Mouse (Mus musculus) right cerebral cortex, postnatal 10 days (tissue): ENCODE results near the gene Ifna16.

Experiments
- DNase-seq, 2 experiments: peaks; one replicate each; pipeline ENCODE4 v3.0.0; 2021; ENCODE audit warnings: low spot score in 2 of 2

Ifna16 gene

DNA sequence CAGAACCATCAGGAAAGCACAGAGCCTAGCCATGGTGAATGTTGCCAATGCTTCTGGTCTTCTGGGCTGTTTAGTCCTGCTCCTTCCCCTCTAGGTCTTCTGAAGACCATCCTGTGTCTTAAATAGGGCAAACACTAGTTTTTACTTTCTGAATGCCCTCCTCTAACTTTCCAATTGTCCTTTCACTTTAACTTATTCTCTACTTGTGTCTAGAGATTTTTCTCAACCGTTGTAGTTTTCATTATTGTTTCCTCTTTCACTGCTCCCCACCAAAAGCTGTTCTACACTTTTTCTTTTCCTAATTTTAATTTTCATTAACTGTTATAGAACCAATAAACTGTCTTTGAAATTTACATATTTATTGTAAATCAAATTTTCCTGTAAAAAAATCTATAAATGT lies at the start of gene Ifna16:
Gene Ifna16 (minus strand): TSS at position 101 of the 400 bp plus-strand sequence.
- no peak for DNase-seq

DNA sequence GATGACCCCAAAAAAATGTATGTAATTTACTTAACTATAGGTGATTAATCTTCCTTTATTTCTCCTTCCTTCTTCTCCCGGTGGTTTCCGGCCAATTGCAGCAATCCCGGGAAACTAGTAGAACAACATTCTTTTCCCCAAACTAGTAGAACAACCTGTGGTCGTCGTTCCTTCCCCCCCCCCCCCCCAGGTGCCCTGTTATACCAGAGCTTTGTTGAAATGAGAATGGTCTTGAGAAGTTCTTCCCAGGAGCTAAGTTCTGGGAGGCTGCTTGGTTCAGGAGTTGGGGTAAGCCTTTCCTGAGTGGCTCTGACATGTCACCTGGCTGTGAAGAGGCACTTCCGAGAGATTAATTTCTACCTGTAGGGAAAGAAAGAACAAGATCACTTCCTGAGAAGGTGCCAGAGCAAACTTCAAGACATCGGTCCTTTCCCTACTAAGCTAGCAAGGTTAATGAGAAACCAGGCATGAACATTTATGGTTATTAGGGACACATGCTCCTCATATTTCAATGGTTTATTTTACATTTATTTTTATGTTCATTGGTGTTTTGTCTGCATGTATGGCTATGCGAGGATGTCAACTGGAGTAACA lies 46.9 kb upstream of the Ifna16 start:
- no peak for DNase-seq

DNA sequence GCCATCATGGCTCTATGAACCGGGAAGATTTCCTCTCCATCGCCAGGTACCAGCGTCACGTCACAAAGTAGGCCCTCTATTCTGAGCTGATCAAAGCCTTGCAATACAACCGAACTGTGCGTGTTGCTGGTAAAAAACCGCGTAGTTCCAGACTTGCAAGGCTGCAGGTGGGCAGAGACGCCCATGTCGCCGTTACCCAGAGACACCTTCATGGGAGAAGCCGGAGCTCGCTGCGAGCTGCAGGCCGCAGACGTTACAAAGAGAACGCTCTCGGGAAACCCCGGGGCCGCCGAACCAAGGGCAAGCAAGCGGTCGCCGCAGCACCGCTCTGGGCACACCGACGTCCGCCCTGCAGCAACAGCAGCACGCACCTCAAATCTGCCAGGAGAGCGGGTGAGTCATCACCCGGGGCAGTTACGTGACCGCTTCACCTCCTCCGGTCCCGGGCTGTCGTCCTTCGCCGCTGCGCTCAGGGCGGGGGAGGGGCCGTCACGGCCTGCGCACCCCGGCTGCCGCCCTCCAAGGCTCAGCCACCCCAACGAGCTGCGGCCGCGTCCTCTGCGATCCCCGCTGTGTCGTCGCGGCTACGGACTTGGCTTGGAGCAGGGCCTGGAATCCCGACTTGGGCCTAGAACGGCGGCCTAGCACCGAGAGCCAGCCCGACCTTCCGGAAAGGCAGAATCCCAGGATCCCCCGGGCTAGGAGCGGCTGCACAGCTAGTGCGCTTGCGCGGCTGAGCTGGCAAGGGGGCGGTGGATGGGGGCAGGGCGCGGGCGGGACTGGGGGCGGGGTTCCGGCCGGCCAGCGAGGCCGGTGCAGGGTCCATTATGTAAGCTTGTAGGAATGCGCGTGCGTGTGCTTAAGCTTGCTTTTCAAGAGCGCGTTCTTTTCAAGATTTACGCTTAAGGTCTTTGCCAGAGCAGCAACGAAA lies 45.3 kb upstream of the Ifna16 start, which contains the start of the genes Gm26566 and Klhl9:
Gene Gm26566 (plus strand): TSS at position 15 of the 931 bp plus-strand sequence.
Gene Klhl9 (minus strand): TSS at position 675 of the 931 bp plus-strand sequence.
- DNase-seq, result peak; percentile 93 to 95

DNA sequence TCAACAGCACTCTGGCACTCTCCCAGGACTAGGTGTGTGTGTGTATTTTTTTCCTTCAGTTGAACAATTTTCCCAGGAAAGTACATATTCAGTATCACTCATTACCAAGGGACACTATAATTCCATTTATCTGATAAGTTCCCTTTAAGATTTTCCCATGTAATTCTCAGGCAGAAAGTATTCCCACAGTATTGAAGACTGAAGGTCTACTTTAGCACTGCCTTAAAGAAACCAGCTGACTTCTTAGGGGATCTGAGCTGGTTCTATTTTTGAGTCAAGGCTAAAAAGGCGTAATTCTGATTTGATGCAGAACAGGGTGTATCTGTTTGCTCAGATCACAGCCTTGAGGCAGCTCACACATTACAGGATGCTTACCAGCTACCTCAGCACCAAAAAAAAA lies 42.0 kb upstream of the Ifna16 start:
- no peak for DNase-seq

DNA sequence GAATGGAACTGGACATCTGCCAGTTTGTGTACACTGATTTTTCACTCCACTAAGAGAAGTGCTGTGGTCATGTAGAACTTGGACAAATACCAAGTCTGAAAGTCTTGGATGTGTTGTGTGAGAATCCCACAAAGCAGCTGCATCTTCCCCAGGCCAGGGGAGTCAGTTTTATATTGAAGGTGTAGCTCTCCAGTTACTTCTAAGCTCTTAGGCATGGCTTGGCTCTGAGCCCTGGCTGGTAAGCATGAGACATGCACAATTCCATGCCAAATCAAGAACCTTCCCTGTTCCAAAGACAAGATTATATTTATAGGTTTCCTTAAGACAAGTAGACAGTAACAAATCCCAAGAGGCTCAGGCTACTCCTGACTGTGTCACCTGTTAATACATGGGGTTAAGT lies 38.3 kb upstream of the Ifna16 start:
- DNase-seq, result no peak

DNA sequence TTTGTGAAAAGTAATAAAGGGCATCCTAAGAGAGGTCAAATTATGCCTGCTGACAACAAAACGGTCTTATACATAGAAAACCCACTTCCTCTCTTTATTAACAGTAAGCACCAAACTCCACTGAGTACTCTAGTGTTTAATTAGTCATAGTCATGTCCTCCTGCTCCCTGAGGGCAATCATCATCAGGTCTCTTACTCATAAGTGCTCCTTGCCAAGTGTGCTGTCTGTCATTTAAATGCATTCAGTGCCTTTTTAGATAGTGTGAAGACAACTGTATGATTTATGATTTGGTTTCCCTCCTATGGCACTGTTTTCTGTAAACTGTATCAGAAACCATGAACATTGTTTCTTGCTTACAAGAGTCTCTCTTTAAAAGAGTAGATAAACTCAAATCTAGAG lies 37.6 kb upstream of the Ifna16 start:
- DNase-seq, result no peak

DNA sequence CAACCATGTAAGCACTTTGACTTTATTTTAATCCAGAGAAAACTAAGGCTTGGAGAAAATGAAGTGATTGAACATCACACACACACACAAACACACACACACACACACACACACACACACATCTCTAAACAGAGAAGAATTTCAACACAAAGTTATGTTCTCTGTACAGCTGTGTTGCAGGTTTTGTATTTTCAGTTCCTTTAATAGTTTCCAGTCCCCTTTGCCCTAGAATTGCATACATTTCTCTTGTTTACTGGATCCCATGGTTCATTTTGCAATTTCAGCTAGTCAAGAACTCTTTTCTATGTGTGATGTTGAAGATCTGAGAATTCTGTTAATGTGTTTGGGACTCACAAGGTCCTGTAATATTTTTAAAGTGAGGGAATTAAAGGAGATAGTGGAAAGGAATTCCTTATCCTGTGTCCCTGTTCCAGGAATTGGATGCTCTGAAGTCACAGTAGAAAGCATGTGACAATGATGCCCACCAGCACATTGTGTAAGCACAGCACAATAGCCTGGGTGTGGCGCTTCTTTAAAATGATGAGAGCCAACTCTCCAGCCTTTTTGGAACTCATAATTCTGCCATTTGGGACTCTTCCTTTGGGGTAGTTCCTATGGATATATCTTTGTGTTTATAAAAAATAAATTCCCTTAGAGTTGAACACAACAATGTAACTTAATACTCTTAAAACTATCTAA lies 30.6 kb upstream of the Ifna16 start:
- no peak for DNase-seq

DNA sequence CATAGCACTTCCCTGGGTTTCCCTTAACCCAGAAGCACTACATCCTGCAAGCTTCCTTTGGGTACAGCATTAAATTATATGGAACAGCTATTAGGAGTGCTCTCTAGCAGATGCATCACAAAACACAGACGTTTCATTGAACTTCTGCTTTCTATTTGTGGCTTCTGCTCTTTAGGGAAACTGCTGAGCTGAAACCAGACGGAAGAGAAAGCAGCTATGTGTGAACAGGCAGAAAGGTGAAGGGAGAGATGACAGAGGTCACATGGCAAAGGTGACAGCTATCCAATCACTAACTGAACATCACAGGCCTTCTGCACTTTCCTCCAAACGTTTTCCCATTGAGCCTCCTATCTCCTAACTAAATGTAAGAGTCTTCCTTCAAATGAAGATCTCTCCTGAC lies 29.2 kb upstream of the Ifna16 start:
- DNase-seq, result no peak

DNA sequence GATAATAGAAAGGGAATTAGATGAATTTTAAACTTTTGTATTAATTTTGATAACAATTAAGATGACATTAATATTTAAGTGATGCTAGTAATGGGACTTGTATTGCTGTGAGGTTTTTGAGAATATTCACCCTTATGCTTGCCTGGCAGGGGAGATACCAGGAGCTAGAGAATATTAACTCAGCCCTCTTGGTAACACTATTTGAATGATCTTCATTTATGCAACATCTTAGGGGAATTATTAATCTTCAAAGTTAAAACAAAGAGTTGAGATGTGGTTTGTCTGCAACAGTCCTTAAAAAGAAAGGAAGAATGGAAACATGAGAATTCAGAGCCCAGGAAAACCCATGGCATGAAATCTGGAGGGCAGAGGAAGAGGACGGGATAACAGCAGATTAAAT lies 22.6 kb upstream of the Ifna16 start:
- no peak for DNase-seq

DNA sequence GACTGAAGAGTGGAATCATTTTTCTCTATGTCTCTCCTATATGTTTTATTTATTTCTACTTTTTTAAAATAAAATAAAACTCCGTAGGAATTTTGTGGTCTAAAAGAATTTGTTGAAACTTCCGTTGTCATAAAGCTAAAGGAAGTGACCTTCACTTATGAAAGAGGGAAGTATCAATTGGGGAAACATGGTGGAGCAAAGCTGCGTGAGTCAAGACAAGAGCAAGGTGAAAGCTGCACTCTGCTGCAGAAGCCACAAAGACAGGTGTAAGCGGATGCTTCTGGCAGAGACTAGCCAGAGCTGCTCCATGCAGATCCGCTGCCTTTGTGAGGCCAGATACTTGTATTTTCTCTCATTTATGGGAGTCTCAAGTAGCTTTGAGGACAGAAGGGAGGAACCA lies 22.1 kb upstream of the Ifna16 start:
- no peak for DNase-seq

DNA sequence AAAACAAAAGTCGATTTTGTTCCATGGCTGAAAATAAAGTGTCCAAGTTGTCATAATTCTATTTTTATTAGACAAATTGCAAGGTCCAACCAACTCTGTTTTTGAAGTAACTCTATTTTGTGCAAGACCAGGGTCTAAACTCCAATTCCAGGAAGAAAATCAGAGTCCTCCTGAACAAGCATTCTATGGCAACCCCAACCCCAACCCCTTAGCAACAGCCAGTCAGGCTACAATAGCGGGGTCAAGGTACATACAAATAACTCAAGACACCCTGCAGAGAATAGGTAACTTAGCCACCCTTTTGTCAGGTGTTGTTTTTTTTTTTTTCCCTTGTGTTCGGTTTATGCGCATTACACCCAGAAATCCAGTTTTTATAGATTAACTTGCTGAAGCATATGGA lies 21.0 kb upstream of the Ifna16 start:
- no peak for DNase-seq

DNA sequence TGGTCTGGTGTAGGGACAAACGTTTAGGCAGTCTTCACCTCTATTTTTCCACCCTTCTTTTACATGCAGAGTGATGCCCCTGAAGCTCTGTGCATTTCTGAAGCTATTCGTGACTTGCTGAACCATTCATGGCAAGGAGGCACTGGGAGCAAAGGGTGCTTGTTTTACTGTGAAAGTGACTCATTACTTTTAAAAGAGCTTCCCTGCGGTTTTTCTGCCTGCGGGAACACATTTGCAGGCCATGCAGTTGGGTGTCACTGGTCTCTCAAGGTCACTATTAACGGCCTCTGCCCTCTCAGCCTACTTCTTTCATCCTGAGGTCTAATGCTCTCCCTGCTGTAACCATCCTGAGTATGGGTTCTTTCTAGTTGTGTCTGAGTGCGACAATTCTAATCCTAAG lies 20.4 kb upstream of the Ifna16 start:
- DNase-seq, result no peak

DNA sequence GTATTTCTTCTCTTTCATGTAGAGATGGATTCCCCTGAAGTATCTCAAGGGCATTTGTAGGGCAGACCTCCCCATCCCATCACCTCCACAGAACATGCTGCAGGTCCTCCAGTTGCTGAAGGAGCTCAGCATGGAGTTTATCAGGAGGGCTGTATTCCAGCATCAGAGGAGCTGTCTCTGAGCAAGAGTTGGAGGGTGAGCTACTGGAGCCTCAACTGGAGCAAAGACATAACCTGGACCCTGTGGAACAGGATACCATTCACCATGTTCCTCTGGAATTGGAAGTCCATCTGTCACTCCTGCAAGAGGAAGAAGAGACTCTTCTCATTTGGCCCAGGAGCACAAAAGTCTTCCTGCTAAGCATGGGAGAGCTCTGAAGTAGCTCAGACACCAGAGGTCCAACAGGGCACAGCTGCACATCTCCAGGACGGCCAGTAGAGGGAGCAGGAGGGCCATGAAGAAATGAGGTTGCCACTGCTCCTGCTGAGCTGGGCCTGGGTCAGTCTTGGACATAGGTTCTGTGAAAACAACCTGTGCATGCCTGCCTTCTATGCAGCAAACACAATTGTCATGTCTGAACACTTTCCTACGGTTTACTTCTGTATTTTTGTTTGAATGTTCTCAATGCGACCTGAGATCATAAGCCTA lies 19.6 kb upstream of the Ifna16 start:
- DNase-seq, result peak; percentile 70 to 78

DNA sequence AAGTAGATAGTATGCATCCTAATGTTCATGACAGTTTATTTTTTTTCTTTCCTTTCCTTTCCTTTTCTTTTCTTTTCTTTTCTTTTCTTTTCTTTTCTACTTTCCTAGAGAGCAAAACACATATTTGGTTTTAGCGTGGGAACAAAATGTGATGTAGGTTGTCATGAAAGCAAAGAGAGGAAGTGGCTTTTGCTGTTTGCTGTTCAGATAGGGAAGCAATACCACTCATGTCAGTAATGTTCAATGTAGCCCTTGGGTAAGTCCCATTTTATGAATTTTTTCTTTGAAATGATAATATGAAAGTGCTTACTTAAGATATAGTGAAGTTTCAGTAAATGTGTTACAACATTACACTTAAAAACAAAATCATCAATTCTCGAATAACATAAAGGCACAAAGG lies 16.7 kb upstream of the Ifna16 start:
- no peak for DNase-seq

DNA sequence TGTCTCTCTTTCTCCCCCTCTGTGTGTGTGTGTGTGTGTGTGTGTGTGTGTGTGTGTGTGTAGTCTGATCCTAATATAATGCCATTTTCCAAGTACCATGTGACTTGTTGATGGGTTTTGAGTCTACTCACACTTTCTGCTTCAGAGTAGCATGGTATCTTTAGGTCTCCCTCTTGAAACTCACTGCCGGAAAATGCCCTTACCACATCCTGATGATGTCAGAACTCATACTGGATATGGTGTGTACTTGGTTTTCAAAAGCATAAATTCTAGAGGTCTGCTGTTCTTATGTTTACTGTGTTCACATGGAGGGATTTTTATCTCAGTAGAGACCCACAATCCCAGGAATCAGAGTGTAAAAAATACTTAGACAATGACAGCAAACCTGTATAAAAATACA lies 15.8 kb upstream of the Ifna16 start:
- DNase-seq, result no peak

DNA sequence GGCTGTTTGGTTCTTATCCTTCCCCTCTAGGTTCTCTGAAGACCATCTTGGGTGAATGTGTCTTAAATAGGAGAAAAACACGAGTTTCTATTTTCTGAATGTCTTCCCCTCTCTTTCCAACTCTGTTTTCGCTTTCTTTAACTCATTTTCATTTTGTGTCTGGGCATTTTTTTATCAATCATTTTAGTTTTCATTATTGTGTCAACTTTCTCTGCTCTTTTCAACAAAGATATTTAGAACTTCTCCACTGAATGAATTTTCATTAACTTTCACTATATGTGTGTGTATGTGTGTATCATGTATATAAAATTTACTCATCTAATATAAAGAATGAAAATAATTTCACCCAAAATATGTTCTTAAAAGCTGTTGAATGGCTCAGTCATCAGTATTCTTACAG lies 14.5 kb upstream of the Ifna16 start, which contains the start of gene Ifnab:
Gene Ifnab (minus strand): TSS at position 101 of the 400 bp plus-strand sequence.
- DNase-seq, result no peak

DNA sequence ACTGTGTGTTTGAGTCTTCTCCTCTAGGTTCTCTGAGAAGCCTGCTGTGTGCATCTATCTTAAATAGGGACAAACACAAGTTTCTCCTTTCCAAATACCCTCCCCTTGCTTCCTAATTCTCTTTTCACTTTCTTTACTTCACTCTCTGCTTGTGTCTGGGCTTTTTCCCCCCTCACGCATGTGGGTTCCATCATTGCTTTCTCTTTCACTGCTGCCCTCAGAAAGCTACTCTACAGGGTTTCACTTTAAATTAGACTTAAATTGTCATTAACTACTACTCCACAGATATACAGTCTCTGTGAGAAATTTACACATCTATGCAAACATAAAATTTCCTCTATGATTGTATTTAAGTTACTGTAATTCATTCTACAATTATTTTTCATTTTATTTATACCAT lies 7.1 kb upstream of the Ifna16 start, which contains the start of gene Ifna2:
Gene Ifna2 (minus strand): TSS at position 101 of the 400 bp plus-strand sequence.
- DNase-seq, result no peak

DNA sequence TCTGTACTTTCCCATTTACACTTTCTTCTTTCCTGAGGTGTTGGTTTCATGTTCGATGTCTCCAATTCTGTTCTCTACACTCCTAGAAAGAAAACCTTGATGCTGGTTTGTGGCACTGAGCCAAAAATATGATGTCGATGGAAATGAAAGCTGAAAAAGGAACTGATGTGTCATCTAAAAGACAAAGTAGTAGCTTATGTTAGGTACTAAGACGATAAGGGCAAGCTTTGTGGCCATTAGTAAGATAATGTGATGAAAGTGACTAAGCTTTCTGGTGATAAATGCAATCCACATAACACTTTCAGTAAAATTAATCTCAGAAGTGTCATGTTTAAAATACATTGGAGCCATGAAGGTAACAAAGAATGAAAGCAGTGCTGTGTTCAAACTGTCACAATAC lies 4.6 kb upstream of the Ifna16 start:
- DNase-seq, result no peak

DNA sequence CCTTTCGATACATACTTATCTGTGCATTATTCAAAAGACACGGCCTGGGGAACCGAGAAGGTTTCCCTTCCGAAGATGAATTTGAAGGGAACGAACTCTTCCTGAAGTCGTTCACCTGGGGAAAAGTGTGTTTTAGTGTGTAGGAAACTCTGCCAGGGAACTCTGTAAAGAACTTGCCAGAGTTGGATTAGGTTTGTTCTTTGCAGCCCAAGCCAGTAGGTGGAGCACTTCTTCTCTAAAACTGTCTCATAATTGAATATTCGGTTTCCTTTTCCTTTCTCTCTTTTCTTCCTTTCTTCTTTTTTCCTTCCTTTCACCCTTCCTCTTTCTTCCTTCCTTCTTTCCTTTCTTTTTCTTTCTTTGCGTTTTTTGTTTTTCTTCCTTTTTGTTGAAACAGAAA lies 3.6 kb upstream of the Ifna16 start:
- DNase-seq, result peak in 1 of 2 experiments; percentile 34

DNA sequence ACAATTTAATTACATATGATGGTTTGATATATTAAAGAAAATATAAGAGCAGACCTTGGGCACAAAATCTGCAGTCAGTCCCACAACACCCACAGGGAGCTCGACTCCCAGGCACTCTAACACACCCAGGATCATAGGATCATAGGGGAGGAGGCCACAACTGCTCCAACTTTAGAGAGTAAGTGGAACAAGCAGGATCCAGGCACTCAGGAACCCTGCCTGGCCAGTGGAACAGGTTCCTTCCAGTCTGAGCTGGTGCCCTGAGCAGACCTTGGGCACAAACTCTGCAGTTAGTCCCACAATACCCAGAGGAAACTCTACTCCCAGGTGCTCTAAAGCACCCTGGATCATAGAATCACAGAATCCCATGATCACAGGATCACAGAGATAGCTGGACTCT lies 21.3 kb downstream of the Ifna16 start:
- no peak for DNase-seq

DNA sequence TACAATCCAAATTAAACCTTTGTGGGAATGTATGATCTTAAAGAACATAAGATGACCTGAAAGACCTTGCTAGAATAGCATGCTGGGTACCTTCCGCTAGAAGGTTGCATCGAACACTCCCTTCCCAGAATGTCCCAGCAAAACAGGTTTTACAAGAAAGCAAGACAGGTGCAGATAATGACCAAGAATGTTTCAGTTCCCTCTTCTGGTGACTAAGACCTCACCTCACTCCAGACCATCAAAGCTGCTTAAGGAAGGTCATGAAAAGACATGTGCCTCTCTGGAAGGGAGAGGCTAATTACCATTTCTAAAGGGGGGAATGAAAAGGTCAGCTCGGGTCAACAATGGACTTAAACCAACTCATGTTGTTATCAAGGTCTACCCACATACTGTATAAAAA lies 23.1 kb downstream of the Ifna16 start:
- DNase-seq, result no peak

DNA sequence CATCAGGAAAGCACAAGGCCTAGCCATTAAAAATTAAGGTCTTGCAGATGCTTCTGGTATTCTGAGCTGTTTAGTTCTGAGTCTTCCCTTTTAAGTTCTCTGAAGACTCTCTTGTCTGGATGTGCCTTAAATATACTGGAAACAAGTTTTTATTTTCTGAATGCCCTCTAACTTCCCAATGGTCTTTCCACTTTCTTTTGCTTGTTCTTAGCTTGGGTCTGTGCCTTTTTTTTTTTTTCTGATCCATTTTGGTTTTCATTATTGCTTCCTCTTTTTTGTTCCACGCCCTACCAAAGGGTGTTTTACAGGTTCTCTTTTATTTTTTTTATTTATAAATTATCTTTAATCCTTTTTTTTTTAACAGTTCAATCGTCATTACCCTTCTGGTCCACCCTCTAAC lies 32.4 kb downstream of the Ifna16 start, which contains the start of gene Ifna13:
Gene Ifna13 (minus strand): TSS at position 101 of the 400 bp plus-strand sequence.
- no peak for DNase-seq
